Mouse (Mus musculus) liver, embryonic 14.5 days (tissue): ENCODE measurements around the gene Mettl8.

Source experiments
- CTCF ChIP-seq: IDR thresholded peaks from 2 replicates; pipeline ENCODE4 v1.5.1; 2016; ENCODE audit warnings: antibody characterized with exemption, low read depth, control low read depth
- EP300 ChIP-seq: IDR thresholded peaks from 2 replicates; pipeline ENCODE4 v1.6.1; 2016; ENCODE audit warnings: antibody characterized with exemption, low read depth

DNA sequence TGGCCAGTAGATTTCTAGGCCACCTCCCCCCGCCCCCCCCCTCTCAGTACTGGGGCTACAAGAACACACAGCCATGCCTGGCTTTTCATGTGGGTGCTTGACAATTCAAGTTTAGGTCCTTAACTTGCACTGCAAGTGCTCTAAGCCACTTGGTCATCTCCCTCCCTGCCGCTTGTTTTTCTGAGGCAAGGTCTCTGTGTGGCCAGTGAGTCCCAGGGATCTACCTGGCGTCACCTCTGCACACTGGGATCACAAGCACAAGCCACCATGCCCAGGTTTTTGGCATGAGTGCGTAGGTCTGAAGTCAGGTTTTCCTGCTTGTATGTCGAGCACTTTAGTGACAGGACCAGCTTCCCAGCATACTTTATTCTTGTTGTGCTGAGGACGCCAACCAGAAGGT, 31.4 kb downstream of the Mettl8 start:
- TF ChIP-seq CTCF (no peak), EP300 (no peak)
